Mouse (Mus musculus) brain, embryonic 14.5 days (tissue): ENCODE results near the gene Slc22a4.

Source experiments
- CTCF ChIP-seq: fragments of 200-500 bp; IDR thresholded peaks from 2 replicates; pipeline ENCODE4 v1.5.1; 2012; ENCODE audit warnings: inconsistent platforms, mild to moderate bottlenecking, moderate library complexity, borderline replicate concordance; ENCODE audit not compliant: insufficient read depth, insufficient read length; ENCODE audit errors: extremely low read depth
- POLR2A ChIP-seq: fragments of 200-500 bp; IDR thresholded peaks from 2 replicates; pipeline ENCODE4 v1.6.1; 2012; ENCODE audit warnings: mild to moderate bottlenecking, inconsistent platforms, borderline replicate concordance; ENCODE audit not compliant: poor library complexity, insufficient read depth, insufficient read length, severe bottlenecking; ENCODE audit errors: extremely low read depth

GRCm38 (mm10) chr11:54016051-54016450, 11.8 kb downstream of the Slc22a4 start:
- TF ChIP-seq CTCF (no peak), POLR2A (no peak)
